Mouse (Mus musculus): ENCODE data around the gene Nlrp5.
"Not testable (repeated sequence)": the region's sequence is repeated elsewhere in the genome, so short reads cannot be mapped to it uniquely, and the experiment has no call there.

- TF ChIP-seq SMC3 (IDR thresholded peaks at IDR 0.05; ENCODE audit: low read depth, low read length); HCFC1 (IDR thresholded peaks at IDR 0.05; ENCODE audit: low read depth, low read length); POLR2AphosphoS5 (IDR thresholded peaks at IDR 0.05; ENCODE audit: borderline replicate concordance, low read depth, low read length); E2F4 (IDR thresholded peaks at IDR 0.05; ENCODE audit: borderline replicate concordance, low read depth, low read length); MEF2A (IDR thresholded peaks at IDR 0.05; ENCODE audit: extremely low read depth, insufficient replicate concordance, low read depth, low read length, poor library complexity, severe bottlenecking); GATA1 (IDR thresholded peaks at IDR 0.05; ENCODE audit: low read depth, low read length); MXI1 (IDR thresholded peaks at IDR 0.05; ENCODE audit: low read depth, low read length): not testable (repeated sequence)
These were observed 84.5 kb downstream of the Nlrp5 start for GRCm38 (mm10) chr7:23470201-23470600.

Data from MEL (cell line).